Mouse (Mus musculus): ENCODE measurements around the gene Lrrn4.

The Lrrn4 gene

GRCm38 (mm10) chr2:132880844-132881645, at the start of gene Lrrn4:
Gene Lrrn4, minus strand, starts transcription at chr2:132880891.
- in situ Hi-C loops (cut with MboI, MseI) = no loop called here

- in situ Hi-C loops (cut with MboI, MseI) = no loop called here
These were observed 48.3 kb upstream of the Lrrn4 start for GRCm38 (mm10) chr2:132928999-132929398.

GRCm38 (mm10) chr2:132927871-132928270, 47.2 kb upstream of the Lrrn4 start:
- in situ Hi-C loops (cut with MboI, MseI) = no loop called here

GRCm38 (mm10) chr2:132927298-132927697, 46.6 kb upstream of the Lrrn4 start:
- in situ Hi-C loops (cut with MboI, MseI) = no loop called here

GRCm38 (mm10) chr2:132923290-132924085, 42.8 kb upstream of the Lrrn4 start:
- in situ Hi-C loops (cut with MboI, MseI) = no loop called here

- in situ Hi-C loops (cut with MboI, MseI) = no loop called here
These were observed 41.6 kb upstream of the Lrrn4 start for GRCm38 (mm10) chr2:132922076-132922873.

GRCm38 (mm10) chr2:132914785-132915184, 34.1 kb upstream of the Lrrn4 start:
- in situ Hi-C loops (cut with MboI, MseI) = no loop called here

GRCm38 (mm10) chr2:132906763-132907162, 26.1 kb upstream of the Lrrn4 start:
- in situ Hi-C loops (cut with MboI, MseI) = loop anchor here (10.0 kb wide), 1 partner anchor 592 kb away; no protein-coding TSS in a partner anchor

GRCm38 (mm10) chr2:132904961-132905360, 24.3 kb upstream of the Lrrn4 start:
- in situ Hi-C loops (cut with MboI, MseI) = loop anchor here (10.0 kb wide), 1 partner anchor 590 kb away; no protein-coding TSS in a partner anchor

- in situ Hi-C loops (cut with MboI, MseI) = loop anchor here (10.0 kb wide), 1 partner anchor 589 kb away; no protein-coding TSS in a partner anchor
These were observed 22.8 kb upstream of the Lrrn4 start for GRCm38 (mm10) chr2:132903498-132903897.

- in situ Hi-C loops (cut with MboI, MseI) = loop anchor here (10.0 kb wide), 1 partner anchor 587 kb away; no protein-coding TSS in a partner anchor
These were observed 21.4 kb upstream of the Lrrn4 start for GRCm38 (mm10) chr2:132902056-132902455.

- in situ Hi-C loops (cut with MboI, MseI) = loop anchor here (10.0 kb wide), 1 partner anchor 587 kb away; no protein-coding TSS in a partner anchor
These were observed 20.9 kb upstream of the Lrrn4 start for GRCm38 (mm10) chr2:132901636-132902035.

- in situ Hi-C loops (cut with MboI, MseI) = loop anchor here (10.0 kb wide), 1 partner anchor 586 kb away; no protein-coding TSS in a partner anchor
These were observed 19.9 kb upstream of the Lrrn4 start for GRCm38 (mm10) chr2:132900596-132900995.

GRCm38 (mm10) chr2:132898211-132898610, 17.5 kb upstream of the Lrrn4 start:
- in situ Hi-C loops (cut with MboI, MseI) = no loop called here

- in situ Hi-C loops (cut with MboI, MseI) = no loop called here
These were observed 13.1 kb upstream of the Lrrn4 start for GRCm38 (mm10) chr2:132893826-132894225.

- in situ Hi-C loops (cut with MboI, MseI) = no loop called here
These were observed 4.6 kb upstream of the Lrrn4 start for GRCm38 (mm10) chr2:132885312-132885711.

- in situ Hi-C loops (cut with MboI, MseI) = no loop called here
These were observed 3.7 kb upstream of the Lrrn4 start for GRCm38 (mm10) chr2:132884303-132884967.

- in situ Hi-C loops (cut with MboI, MseI) = no loop called here
These were observed 1.2 kb downstream of the Lrrn4 start for GRCm38 (mm10) chr2:132879261-132880044.

GRCm38 (mm10) chr2:132876991-132877390, 3.7 kb downstream of the Lrrn4 start:
- in situ Hi-C loops (cut with MboI, MseI) = no loop called here
